In the genomic region with DNA sequence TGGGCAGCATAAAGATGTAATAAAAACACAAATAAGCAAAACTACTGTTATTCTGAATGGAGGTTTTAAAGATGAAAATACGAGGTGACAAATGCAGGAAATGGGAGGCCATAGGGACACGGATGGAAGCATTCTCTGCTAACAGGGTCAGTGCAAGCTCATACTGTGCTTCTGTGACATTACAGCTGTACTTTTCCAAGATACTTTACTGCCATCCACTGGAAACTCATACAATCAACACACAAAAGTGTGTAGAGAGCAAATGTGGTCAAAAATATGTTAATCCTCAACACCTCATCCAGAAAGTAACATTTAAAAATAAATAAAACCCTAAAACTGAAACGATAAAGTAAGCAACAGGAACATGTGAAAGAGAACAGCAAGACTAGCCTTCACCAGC, we compare ENCODE assay signal across 18 mouse cellular contexts. TPM values are rescaled to one million over a fixed set of nuclear protein-coding genes. Genes with fewer than 3 reads are reported as not detected.
DNase-seq lines count a peak whose midpoint lies in the region; ATAC-seq and TF ChIP-seq lines count a peak whose summit lies in the region.
"Had no signal": no experiment of that assay in that cellular context is flagged by ENCODE, and none has a peak within 500 bp of the region (broad histone marks: within the 10 kb centered on the region; RNA-seq: fewer than 3 reads in every experiment).

No protein-coding gene starts in this region.

- no peak for DNase-seq in heart, postnatal 0 days (ENCODE audit: low spot score)
- DNase-seq in heart, postnatal 10 days = no peak
- no peak for DNase-seq in left cerebral cortex, adult 2 months (ENCODE audit: extremely low spot score in 1 of 2, low spot score in 2 of 2)
- DNase-seq in left cerebral cortex, adult 18-20 months (ENCODE audit: low spot score in 2 of 2) = no peak
- DNase-seq in CH12.LX (ENCODE audit: extremely low read depth) = no peak
- DNase-seq in embryo, embryonic 11 days = no peak
- DNase-seq: adrenal gland, postnatal 14 days; cerebellum, adult 11 months; cerebellum, postnatal 10 days; gastrocnemius, postnatal 14 days; kidney, postnatal 36 days; lung, postnatal 14 days; right cerebral cortex, postnatal 4 days had no signal

- no peak overlapping the region for H3K9ac ChIP-seq in heart, postnatal 0 days (replicated peaks; ENCODE audit: low read depth, low read length)
- H3K9ac ChIP-seq in CH12.LX (ENCODE audit: insufficient read depth, low read depth) = no peak overlapping the region
- H3K9ac ChIP-seq: embryonic facial prominence, embryonic 15.5 days; hindbrain, embryonic 13.5 days; intestine, embryonic 15.5 days; limb, embryonic 15.5 days had no signal

- no peaks in the 10 kb centered on the region for H3K4me1 ChIP-seq in heart, postnatal 0 days (ENCODE audit: control insufficient read depth, insufficient read depth)
- H3K4me1 ChIP-seq in CH12.LX (ENCODE audit: control insufficient read depth in 1 of 2, insufficient read depth in 2 of 2) = peaks cover 19 to 50% of the 10 kb centered on the region in 2 experiments
- H3K4me1 ChIP-seq: embryonic facial prominence, embryonic 15.5 days; intestine, embryonic 15.5 days; limb, embryonic 15.5 days had no signal

- 57% methylated on average over 3 of the region's 3 CpGs for WGBS in heart, postnatal 0 days

- H3K36me3 ChIP-seq in heart, postnatal 0 days (replicated peaks; ENCODE audit: control insufficient read depth, insufficient read depth, low read length) = peaks cover 49% of the 10 kb centered on the region
- peaks cover 57 to 82% of the 10 kb centered on the region in 2 experiments for H3K36me3 ChIP-seq in CH12.LX (replicated peaks in 1 of 2; ENCODE audit: control insufficient read depth in 1 of 2, insufficient read depth in 1 of 2, low read length in 1 of 2)
- H3K36me3 ChIP-seq: intestine, embryonic 15.5 days had no signal

- intact Hi-C loops in heart, postnatal 10 days (cut with DNase I) = loop anchor here (10.0 kb wide), 1 partner anchor 108 kb away; no protein-coding TSS in a partner anchor
- intact Hi-C loops in left cerebral cortex, adult 2 months (cut with DNase I) = no loop called here

- dilution Hi-C loops in CH12.LX (cut with MboI; ENCODE audit: extremely low pct_ligation_motif_present, extremely low pct_unique_long_range_greater_than_20kb, low sequenced_read_pairs) = no loop called here

- no peak; the same call in 1 of the 2 replicates for ATAC-seq in heart, postnatal 0 days (ENCODE audit: insufficient read depth, low read depth)
- ATAC-seq in megakaryocyte, adult 5-6 weeks (ENCODE audit: poor library complexity, severe bottlenecking) = 0 out of 2 replicates have a peak, but pooled peaks have one; percentile 39
- ATAC-seq: intestine, embryonic 15.5 days had no signal

- no peaks in the 10 kb centered on the region for H3K27me3 ChIP-seq in heart, postnatal 0 days (ENCODE audit: control insufficient read depth, insufficient read depth, low read length)
- H3K27me3 ChIP-seq in CH12.LX (replicated peaks) = no peaks in the 10 kb centered on the region
- H3K27me3 ChIP-seq: embryonic facial prominence, embryonic 15.5 days; hindbrain, embryonic 13.5 days; intestine, embryonic 15.5 days; limb, embryonic 15.5 days had no signal

- H3K79me2 ChIP-seq in CH12.LX (replicated peaks; ENCODE audit: control insufficient read depth, extremely low read depth, insufficient read depth, poor library complexity, severe bottlenecking) = peaks cover 65% of the 10 kb centered on the region

- TF ChIP-seq RAD21 in CH12.LX (IDR thresholded peaks at IDR 0.05; ENCODE audit: low read depth, low read length) = peak; percentile 37

- peak; percentile 34 for TF ChIP-seq CTCF in heart, postnatal 0 days (IDR thresholded peaks at IDR 0.05; ENCODE audit: low read depth)
- TF ChIP-seq CTCF in left cerebral cortex, adult 2 months (IDR thresholded peaks at IDR 0.05) = peak; percentile 20
- TF ChIP-seq CTCF in CH12.LX (conservative IDR thresholded peaks at IDR 0.05 in 1 of 2, IDR thresholded peaks at IDR 0.05 in 1 of 2; ENCODE audit: low read depth in 2 of 2, low read length in 2 of 2) = peak in 1 of 2 experiments; percentile 40; a peak in 2 of 4 replicates

- in situ Hi-C loops in CH12.LX (cut with MboI; ENCODE audit: low pct_ligation_motif_present, low pct_unique_long_range_greater_than_20kb, low sequenced_read_pairs) = loop anchor here (10.0 kb wide), 1 partner anchor 72 kb away; no protein-coding TSS in a partner anchor

- no peak for TF ChIP-seq EP300 in heart, postnatal 0 days (IDR thresholded peaks at IDR 0.05; ENCODE audit: low read depth)
- TF ChIP-seq EP300 in CH12.LX (IDR thresholded peaks at IDR 0.05; ENCODE audit: low read length) = no peak

- no peak for TF ChIP-seq POLR2A in CH12.LX (IDR thresholded peaks at IDR 0.05; ENCODE audit: low read depth, low read length)

- H3K9me3 ChIP-seq in heart, postnatal 0 days (replicated peaks; ENCODE audit: control insufficient read depth, low read length) = no peaks in the 10 kb centered on the region
- H3K9me3 ChIP-seq in CH12.LX (replicated peaks; ENCODE audit: low read length) = no peaks in the 10 kb centered on the region
- H3K9me3 ChIP-seq: embryonic facial prominence, embryonic 15.5 days; hindbrain, embryonic 13.5 days; intestine, embryonic 15.5 days; limb, embryonic 15.5 days had no signal

- no peak overlapping the region for H3K4me3 ChIP-seq in heart, postnatal 0 days (ENCODE audit: low read depth, low read length)
- no peak overlapping the region for H3K4me3 ChIP-seq in left cerebral cortex, adult 2 months
- H3K4me3 ChIP-seq in CH12.LX (replicated peaks in 1 of 3; ENCODE audit: low read depth in 2 of 3, low read length in 2 of 3, poor library complexity in 1 of 3) = no peak overlapping the region
- H3K4me3 ChIP-seq: embryonic facial prominence, embryonic 15.5 days; hindbrain, embryonic 13.5 days; intestine, embryonic 15.5 days; limb, embryonic 15.5 days had no signal

- no peak overlapping the region for H3K27ac ChIP-seq in heart, postnatal 0 days (ENCODE audit: low read depth)
- H3K27ac ChIP-seq in left cerebral cortex, adult 2 months = no peak overlapping the region
- H3K27ac ChIP-seq in CH12.LX (ENCODE audit: insufficient read depth, low read depth) = peak overlapping the region; percentile 7; the same call in 1 of the 2 replicates
- H3K27ac ChIP-seq: embryonic facial prominence, embryonic 15.5 days; hindbrain, embryonic 13.5 days; intestine, embryonic 15.5 days; limb, embryonic 15.5 days had no signal

- H3K4me2 ChIP-seq in heart, postnatal 0 days (ENCODE audit: low read depth, low read length) = no peak overlapping the region
- peak overlapping the region; percentile 50 for H3K4me2 ChIP-seq in CH12.LX (ENCODE audit: insufficient read depth, low read depth, poor library complexity, severe bottlenecking)
- H3K4me2 ChIP-seq: embryonic facial prominence, embryonic 15.5 days; hindbrain, embryonic 13.5 days; intestine, embryonic 15.5 days; limb, embryonic 15.5 days had no signal

TF ChIP-seq in CH12.LX, 34 proteins besides CTCF, POLR2A, EP300 and RAD21:
- TF ChIP-seq SMC3 (IDR thresholded peaks at IDR 0.05; ENCODE audit: low read depth, low read length) (peak; percentile 41), ZNF384 (IDR thresholded peaks at IDR 0.05; ENCODE audit: low read depth, low read length) (no peak)

RNA-seq across cellular contexts. Expression of a gene that starts 14.1 kb away (rescaled TPM):
- total RNA-seq in heart, postnatal 0 days (2014; rRNA removed; ENCODE audit: low replicate concordance) = 26.8 and 32.8 TPM in 2 replicates
- 21.3 and 23.0 TPM in 2 replicates for polyA plus RNA-seq in heart, postnatal 0 days (2015; fragmentation: Nextera tagmentation; extraction: Ambion mirVana)
- total RNA-seq in heart, postnatal 10 days (2021) = 10 to 100 TPM; 24.6 to 26.6 TPM
- total RNA-seq in left cerebral cortex, adult 2 months (2021) = 10 to 100 TPM; 31.0 to 38.1 TPM
- total RNA-seq in left cerebral cortex, adult 18-20 months (2021) = 10 to 100 TPM; 34.9 to 36.6 TPM
- 59.6 and 94.7 TPM in 2 replicates for total RNA-seq in CH12.LX (2012; rRNA removed)
- 134 and 158 TPM in 2 replicates for total RNA-seq in CH12.LX (2014; rRNA removed)
- polyA plus RNA-seq in CH12.LX (2012; ENCODE audit: insufficient read length, low read depth) = 41.3 and 43.4 TPM in 2 replicates
- total RNA-seq in megakaryocyte, adult 5-6 weeks (2015) = 28.5 and 29.5 TPM in 2 replicates
- total RNA-seq in megakaryocyte, adult 5-6 weeks (2017) = 37.3 TPM in 2 replicates

RNA-seq across cellular contexts. Expression of a gene that starts 50.2 kb away (rescaled TPM):
- total RNA-seq in heart, postnatal 0 days (2014; rRNA removed; ENCODE audit: low replicate concordance) = 7.1 and 7.2 TPM in 2 replicates
- 3.9 and 4.4 TPM in 2 replicates for polyA plus RNA-seq in heart, postnatal 0 days (2015; fragmentation: Nextera tagmentation; extraction: Ambion mirVana)
- total RNA-seq in heart, postnatal 10 days (2021) = 10 to 100 TPM in 1 of 2 experiments, 1 to 10 TPM in 1; 8.5 to 12.0 TPM
- total RNA-seq in left cerebral cortex, adult 2 months (2021) = 1 to 10 TPM; 2.9 to 3.9 TPM
- 1 to 10 TPM; 2.0 to 2.7 TPM for total RNA-seq in left cerebral cortex, adult 18-20 months (2021)
- 51.1 and 67.9 TPM in 2 replicates for total RNA-seq in CH12.LX (2012; rRNA removed)
- total RNA-seq in CH12.LX (2014; rRNA removed) = 75.6 and 80.0 TPM in 2 replicates
- 67.8 and 73.2 TPM in 2 replicates for polyA plus RNA-seq in CH12.LX (2012; ENCODE audit: insufficient read length, low read depth)
- total RNA-seq in megakaryocyte, adult 5-6 weeks (2015) = 84.4 and 87.7 TPM in 2 replicates
- total RNA-seq in megakaryocyte, adult 5-6 weeks (2017) = 128 TPM in 2 replicates

RNA-seq across cellular contexts. Expression of a gene that starts 58.9 kb away (rescaled TPM):
- 81.0 and 81.9 TPM in 2 replicates for total RNA-seq in heart, postnatal 0 days (2014; rRNA removed; ENCODE audit: low replicate concordance)
- 60.2 and 62.4 TPM in 2 replicates for polyA plus RNA-seq in heart, postnatal 0 days (2015; fragmentation: Nextera tagmentation; extraction: Ambion mirVana)
- 10 to 100 TPM; 57.0 to 61.2 TPM for total RNA-seq in heart, postnatal 10 days (2021)
- 10 to 100 TPM in 1 of 2 experiments, 1 to 10 TPM in 1; 9.3 to 10.9 TPM for total RNA-seq in left cerebral cortex, adult 2 months (2021)
- 1 to 10 TPM; 8.8 to 9.5 TPM for total RNA-seq in left cerebral cortex, adult 18-20 months (2021)
- total RNA-seq in CH12.LX (2012; rRNA removed) (44.8 and 61.1 TPM in 2 replicates), CH12.LX (2014; rRNA removed) (173 and 183 TPM in 2 replicates)
- 107 and 112 TPM in 2 replicates for polyA plus RNA-seq in CH12.LX (2012; ENCODE audit: insufficient read length, low read depth)
- total RNA-seq in megakaryocyte, adult 5-6 weeks (2015) = 113 and 117 TPM in 2 replicates
- 114 and 121 TPM in 2 replicates for total RNA-seq in megakaryocyte, adult 5-6 weeks (2017)
